Mouse (Mus musculus) induced T-regulatory cell, adult 2 months (primary cell): ENCODE results near the gene Acr.
A peak's percentile ranks its signal among the peaks of the same experiment; 100 is the strongest.

Source experiments
- DNase-seq: peaks from one replicate; pipeline ENCODE4 v3.0.0-alpha.2; 2012; ENCODE audit warnings: low read depth

Gene Acr

GRCm38 (mm10) chr15:89547824-89548601, 20.1 kb upstream of the Acr start:
- DNase-seq, result no peak

GRCm38 (mm10) chr15:89548837-89549236, 19.3 kb upstream of the Acr start:
- no peak for DNase-seq

GRCm38 (mm10) chr15:89550506-89550905, 17.6 kb upstream of the Acr start:
- DNase-seq, result no peak

DNA sequence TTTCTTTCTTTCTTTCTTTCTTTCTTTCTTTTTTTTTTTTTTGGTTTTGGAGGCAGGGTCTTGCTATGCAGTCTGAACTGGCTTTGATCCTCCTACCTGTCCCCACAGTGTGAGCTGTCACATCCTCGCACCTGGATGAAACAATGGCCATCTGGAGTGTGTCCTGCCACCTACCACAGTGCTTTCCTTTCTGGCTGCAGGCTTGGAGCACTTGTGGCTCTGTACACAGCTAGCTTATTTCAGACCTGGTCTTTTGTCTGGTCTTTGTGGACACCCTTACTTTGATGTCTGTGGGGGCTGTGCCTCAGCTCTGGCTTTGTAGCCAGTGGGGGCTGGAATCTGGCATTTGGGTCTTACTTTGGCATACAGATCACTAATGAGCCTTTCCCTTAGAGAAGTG, 16.4 kb upstream of the Acr start:
- DNase-seq, result no peak

GRCm38 (mm10) chr15:89555591-89555990, 12.5 kb upstream of the Acr start:
- no peak for DNase-seq

DNA sequence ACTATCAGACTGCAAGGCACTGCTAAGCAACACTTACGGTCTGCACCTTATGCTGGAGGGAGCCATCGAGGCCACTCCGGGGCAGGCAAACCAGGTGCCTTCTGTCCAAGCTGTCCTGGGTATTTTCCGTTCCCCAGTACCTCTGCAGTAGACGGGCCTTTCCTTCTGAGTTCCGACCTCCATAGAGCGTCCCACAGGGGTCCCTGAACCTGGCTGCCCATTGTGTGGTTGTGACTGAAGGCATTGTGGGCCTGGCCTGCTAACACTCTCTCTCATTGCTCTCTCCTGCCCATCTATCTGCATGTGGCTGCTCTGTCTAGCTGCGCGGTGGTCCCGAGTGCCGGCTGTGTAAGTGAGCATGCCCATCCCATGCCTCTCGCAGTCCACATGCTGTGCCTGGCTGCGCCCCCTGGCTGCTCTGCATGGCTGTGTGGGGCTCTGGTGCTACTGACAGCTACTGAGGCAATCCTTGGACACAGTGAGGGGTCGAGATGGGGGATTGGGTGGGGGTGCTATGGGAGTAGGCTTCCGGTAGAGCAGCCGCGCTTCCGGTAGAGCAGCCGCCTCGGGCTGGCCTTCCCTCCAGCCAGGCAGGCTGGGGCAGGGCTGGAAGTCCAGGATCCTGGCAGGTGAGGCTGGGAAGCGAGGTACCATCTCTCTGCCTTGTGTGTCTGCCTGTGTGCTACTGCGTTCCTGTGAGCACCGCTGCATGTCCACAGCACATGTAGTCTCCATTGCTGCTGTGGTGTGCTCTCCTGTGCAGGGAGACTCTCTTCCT, 11.5 kb upstream of the Acr start:
- DNase-seq, result no peak

- no peak for DNase-seq
These were observed 10.7 kb upstream of the Acr start for GRCm38 (mm10) chr15:89557179-89557995.

- DNase-seq, result no peak
These were observed 10.1 kb upstream of the Acr start for GRCm38 (mm10) chr15:89557996-89558390.

GRCm38 (mm10) chr15:89559202-89559731, 8.9 kb upstream of the Acr start:
- DNase-seq, result no peak

- DNase-seq, result no peak
These were observed 4.0 kb downstream of the Acr start for GRCm38 (mm10) chr15:89572147-89572546.

GRCm38 (mm10) chr15:89582494-89582893, 14.4 kb downstream of the Acr start:
- DNase-seq, result no peak

- no peak for DNase-seq
These were observed 17.0 kb downstream of the Acr start for GRCm38 (mm10) chr15:89585101-89585500.

- no peak for DNase-seq
These were observed 17.5 kb downstream of the Acr start for GRCm38 (mm10) chr15:89585631-89586030.

GRCm38 (mm10) chr15:89589146-89589545, 21.0 kb downstream of the Acr start:
- no peak for DNase-seq

DNA sequence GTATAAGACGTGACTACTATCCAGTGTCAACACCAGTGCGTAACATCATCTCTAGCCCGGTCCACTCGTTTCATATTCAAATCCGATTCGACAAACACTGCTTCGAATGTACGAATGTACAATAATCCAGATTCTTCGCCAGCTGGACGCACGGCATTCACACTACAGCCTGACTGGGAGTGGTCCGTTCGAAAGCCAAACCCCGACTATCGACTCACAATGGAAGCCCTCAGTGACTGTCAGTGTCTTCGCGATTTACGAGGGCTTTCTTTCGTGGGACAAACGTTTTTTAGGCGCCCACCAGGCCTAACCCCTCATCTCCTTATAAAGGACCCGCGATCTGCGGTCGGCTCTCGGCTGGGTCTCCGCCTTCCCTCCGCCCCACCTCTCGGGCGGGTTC, 23.2 kb downstream of the Acr start:
- DNase-seq, result no peak

GRCm38 (mm10) chr15:89591723-89592455, 23.8 kb downstream of the Acr start, which contains the start of gene Rabl2:
Rabl2 (minus strand) TSS chr15:89591923.
- DNase-seq, result peak; percentile 75

DNA sequence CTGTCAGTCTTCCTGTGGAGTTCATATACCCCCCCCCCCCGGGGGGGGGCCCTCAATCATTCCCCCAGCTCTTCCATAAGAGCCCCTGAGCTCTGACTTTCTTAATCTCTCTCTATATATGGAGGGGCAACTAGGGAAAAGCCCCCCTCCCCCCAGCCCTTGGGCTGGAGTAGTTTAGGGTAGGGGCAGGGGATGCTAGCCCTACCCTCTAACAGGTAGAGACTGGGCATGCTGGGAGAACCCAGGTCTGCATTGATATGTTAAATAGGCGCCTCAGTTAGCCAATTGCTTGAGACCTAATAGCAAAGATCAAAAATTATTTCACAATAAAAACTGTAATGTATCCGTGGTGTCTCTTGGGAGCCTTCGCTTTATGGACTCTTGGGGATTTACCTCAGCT, 24.4 kb downstream of the Acr start:
- DNase-seq, result no peak

- DNase-seq, result no peak
These were observed 37.9 kb downstream of the Acr start for GRCm38 (mm10) chr15:89605822-89606570.

- no peak for DNase-seq
These were observed 39.4 kb downstream of the Acr start for GRCm38 (mm10) chr15:89607480-89607879.

- no peak for DNase-seq
These were observed 39.8 kb downstream of the Acr start for GRCm38 (mm10) chr15:89607888-89608287.
